Mouse (Mus musculus): Measurements from ENCODE around the gene Mylpf.

Mylpf gene

GRCm38 (mm10) chr7:127206606-127207005, 2.1 kb upstream of the Mylpf start:
- DNase-seq (ENCODE audit: low read depth), result no peak

DNA sequence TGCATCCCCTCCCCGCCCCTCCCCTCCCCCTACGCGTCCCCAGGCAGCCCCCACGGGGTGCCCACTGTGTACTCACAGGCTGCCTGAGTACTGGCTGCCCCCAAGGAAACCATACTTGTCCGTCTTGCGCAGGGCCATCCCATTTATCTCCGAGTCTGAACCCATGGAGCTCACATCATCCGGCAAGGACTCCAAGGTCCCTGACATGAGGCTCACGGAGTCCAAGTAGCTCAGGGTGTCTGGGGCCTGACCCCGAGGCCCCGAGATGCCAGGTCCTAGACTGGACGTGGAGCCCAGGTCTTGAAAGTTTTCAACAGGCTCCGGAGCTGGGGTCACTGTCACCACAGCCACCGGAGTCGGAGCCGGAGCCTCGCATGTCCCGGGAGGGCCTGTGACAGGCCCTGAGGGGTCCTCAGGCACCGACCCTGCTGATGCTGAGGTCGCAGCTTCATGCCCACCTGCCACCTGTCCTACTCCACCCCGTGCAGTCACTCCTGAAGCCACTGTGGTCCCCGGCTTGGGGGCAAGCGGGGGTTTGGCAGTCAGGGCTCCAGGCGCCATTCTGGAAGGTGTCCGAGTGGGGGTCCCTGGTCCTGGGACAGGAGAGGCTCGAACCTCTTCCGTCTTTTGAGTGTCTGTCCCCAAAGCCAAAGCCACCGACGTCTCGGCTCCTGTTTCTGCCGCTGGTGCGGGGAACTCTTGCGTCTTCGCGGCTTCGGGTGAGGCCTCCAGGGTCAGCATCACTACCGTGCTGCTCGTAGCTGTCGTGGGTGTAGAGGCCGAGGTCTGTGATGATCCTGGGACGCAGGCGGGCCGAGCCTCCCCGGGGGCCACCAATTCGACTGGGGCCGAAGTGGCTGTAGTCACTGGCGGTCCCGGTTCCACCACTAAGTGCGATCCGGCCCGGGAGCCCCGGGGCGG, 1.1 kb upstream of the Mylpf start:
- no peak for DNase-seq (ENCODE audit: low read depth)

- no peak for DNase-seq (ENCODE audit: low read depth)
Observed at GRCm38 (mm10) chr7:127208295-127208552, 466 bp upstream of the Mylpf start, which contains the start of gene Tbc1d10b. TSS of gene Tbc1d10b (minus strand) at chr7:127208468.

DNA sequence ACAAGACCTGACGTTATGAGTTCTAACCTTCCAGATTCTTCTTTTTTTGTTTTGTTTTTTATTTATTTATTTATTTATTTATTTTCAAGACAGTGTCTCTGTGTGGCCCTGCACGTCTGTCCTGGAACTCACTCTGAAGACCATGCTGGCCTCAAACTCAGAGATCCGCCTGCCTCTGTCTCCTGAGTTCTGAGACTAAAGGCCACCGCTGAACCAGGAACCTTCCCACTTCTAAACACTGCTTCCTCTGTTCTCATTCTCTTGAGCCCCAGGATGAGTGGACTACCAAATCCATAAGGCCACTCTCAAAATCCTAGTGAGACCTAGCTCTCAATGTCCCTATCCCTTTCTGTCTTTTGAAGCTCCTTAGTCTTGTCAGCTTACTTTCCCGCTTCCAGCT, 1.2 kb downstream of the Mylpf start:
- DNase-seq (ENCODE audit: low read depth), result no peak

DNA sequence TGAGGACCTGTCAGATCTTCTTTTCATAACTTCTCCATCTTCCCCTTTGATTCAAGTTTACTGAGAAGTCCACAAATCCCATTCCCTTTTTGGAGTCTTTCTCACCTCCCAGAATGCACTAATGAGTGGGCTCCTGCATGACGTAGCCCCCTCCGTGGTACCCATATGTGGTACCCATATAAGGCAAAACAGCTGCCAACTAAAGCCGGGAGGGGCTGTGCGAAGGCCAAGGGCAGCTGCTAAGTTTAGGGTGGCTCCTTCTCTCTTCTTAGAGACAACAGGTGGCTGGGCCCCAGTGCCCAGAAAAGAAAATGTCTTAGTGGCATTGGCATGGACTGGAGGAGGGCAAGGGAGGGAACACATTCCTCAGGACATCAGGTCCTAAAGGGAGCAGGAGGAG, 1.6 kb downstream of the Mylpf start:
- no peak for DNase-seq (ENCODE audit: low read depth)

- no peak for DNase-seq (ENCODE audit: low read depth)
Observed at GRCm38 (mm10) chr7:127211014-127211745, 2.5 kb downstream of the Mylpf start.

DNA sequence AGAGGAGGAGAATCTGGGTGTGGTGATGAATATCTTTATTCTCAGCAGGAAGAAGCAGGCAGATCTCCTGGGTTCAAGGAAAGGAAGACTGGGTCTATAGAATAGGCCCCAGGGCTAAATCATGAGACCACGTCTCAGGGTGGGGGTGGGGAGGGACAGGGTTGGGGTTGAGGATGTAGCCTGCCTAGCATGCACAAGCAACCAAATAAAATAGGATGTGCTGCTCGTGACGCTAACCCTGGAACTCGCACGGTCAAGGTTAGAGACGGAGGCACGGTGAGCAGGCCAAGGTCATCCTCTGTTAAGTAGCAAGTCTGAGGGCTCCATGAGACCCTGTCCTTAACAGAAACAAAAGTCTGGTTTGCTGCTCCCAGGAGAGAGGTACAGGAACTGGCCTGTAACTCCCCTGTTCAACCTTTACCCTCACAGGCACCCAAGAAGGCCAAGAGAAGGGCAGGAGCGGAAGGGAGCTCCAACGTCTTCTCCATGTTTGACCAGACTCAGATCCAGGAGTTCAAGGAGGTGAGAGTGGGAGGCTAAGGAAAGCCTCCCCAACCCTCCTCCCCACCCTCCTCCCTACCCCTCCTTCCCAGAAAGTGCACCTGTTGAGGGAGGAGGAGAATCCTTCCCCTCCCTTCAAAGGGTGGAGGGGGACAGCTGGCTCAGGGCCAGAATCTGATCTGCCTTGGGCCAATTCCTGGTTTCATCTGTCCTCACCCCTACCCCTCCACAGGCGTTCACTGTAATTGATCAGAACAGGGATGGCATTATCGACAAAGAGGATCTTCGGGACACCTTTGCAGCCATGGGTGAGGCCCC, 4.0 kb downstream of the Mylpf start:
- DNase-seq (ENCODE audit: low read depth), result no peak

DNA sequence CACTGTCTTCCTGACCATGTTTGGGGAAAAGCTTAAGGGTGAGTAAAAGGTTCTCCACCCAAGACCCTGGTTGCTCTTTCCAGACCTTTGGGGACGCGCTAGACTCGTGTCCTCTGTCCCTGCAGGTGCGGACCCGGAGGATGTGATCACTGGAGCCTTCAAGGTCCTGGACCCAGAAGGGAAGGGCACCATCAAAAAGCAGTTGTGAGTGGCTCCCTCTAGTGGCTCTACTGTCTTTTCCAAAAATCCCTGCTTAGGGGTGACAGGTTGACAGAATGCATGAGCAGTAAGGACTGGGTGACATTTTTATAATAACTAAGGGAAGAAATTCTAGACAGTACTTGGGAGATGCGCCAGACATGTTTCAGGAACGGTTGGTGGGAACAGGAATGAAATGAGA, 4.8 kb downstream of the Mylpf start:
- DNase-seq (ENCODE audit: low read depth), result no peak

- no peak for DNase-seq (ENCODE audit: low read depth)
Observed at GRCm38 (mm10) chr7:127213930-127214329, 5.2 kb downstream of the Mylpf start.

GRCm38 (mm10) chr7:127214521-127214920, 5.8 kb downstream of the Mylpf start:
- no peak for DNase-seq (ENCODE audit: low read depth)

DNA sequence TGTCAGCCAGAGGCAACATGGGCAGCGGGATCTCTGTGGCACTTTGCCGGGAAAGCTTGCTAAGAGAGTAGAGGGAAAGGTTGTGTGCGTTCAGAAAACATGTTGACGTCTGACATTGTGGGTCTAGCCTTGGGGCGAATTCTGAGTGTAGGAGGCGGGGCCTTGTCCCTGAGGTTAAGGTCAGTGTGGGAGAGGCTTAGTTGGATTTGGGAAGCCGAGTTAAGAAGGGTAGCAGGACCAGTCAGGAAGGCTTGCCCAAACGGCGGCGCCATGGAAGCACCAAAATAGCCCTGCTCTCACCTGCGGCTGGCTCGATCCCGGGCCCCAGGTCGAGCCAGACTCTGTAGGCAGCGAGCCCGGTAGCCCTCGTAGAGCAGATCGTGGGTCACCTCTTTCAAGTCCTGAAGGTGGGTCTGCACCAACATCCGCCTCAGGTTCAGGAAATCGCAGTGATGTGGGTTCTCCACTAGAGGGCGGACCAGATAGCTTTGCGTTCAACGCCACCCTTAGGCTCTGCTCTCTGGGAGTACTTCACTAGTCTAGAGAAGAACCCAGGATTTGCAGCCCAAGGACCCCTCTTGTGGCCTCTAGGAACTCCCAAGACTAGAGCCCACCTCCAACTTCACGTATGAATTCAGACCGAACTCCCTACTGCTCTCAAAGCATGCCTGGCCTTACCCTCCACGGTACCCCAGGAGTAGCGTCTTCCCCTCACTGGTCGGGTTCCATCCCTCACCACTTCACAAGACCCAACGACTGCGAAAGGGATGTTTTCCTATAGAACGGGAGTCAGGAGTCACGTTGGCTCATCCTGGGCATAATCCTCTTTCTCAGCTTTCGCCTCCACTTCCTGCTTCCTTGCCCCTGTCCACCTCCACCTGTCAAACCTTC, 6.5 kb downstream of the Mylpf start:
- peak; percentile 33 for DNase-seq (ENCODE audit: low read depth)

- DNase-seq (ENCODE audit: low read depth), result no peak
Observed at GRCm38 (mm10) chr7:127216307-127216706, 7.6 kb downstream of the Mylpf start.

- DNase-seq (ENCODE audit: low read depth), result no peak
Observed at GRCm38 (mm10) chr7:127217475-127217874, 8.8 kb downstream of the Mylpf start.

DNA sequence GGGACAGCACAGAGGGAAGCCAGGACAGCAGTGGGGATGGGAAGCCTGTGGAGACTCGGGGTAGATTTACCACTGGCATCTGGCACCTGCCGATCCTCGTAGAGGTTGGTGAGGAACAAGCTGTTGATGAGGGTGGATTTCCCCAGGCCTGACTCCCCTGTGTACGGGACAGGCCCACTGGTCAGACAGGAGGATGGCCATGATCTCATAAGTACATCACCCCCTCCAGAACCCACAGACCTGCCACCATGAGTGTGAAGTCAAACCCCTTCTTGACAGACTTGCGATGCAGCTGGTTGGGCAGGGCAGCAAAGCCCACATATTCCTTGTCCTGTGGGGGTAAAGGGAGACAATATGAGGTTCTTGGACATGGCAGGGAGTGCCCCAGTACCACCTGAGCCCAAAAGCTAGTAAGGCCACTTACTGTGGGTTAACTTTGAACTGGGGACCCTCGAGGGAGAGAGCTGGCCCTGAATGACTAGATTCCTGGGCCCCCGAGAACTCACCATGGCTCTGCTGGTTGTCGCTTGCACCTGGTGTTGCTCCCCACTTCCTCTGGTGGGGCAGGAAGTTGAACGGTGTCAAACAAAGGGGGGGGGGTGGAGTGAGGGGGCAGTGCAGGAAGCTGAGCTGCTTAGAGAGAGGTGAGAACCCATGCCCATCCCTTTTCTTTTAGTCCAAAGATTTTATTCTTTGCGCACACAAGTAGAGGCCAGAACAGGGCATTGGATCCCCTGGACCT, 9.4 kb downstream of the Mylpf start:
- no peak for DNase-seq (ENCODE audit: low read depth)

GRCm38 (mm10) chr7:127218670-127219069, 10.0 kb downstream of the Mylpf start:
- no peak for DNase-seq (ENCODE audit: low read depth)

DNA sequence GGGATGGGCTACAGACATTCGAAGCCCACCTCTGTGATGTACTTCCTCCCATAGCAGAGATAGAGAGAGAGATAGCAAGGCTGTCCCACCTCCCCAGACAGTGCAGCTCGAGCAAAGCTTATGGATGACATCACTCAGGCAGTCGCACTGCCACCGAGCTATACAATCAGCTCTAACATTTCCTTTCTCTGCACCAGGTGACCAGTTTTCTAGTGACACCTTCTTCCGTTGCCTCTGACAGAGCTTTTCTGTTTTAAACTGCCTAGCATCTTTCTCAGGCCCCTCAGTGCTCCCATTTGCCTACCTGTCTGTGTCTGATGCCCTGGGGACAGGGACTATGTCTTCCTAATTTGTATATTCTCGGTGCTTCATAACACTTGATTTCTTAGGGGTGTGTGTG, 11.8 kb downstream of the Mylpf start:
- no peak for DNase-seq (ENCODE audit: low read depth)

DNA sequence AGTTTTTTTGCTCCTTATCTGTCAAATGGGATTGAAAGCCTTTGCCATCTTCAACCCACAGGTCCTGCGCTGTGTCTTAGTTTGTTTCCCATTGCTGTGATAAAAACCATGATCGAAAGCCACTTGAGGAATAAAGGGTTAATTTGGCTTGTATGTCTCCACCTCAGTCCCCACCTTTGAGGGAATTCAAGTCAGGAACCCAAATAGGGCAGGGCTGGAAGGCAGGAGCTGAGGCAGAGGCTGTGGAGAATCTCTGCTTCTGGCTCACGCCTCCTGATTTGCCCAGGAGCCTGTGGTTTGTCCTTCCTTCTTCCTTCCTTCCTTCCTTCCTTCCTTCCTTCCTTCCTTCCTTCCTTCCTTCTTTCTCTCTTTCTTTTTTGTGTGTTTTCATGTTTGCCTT, 14.4 kb downstream of the Mylpf start:
- no peak for DNase-seq (ENCODE audit: low read depth)

GRCm38 (mm10) chr7:127223515-127224478, 15.1 kb downstream of the Mylpf start:
- DNase-seq (ENCODE audit: low read depth), result no peak

GRCm38 (mm10) chr7:127224616-127225015, 15.9 kb downstream of the Mylpf start:
- DNase-seq (ENCODE audit: low read depth), result no peak

Measured in fibroblast of lung, adult 2 months (primary cell).